Mouse (Mus musculus): ENCODE measurements around the gene Aldh4a1. TPM values are rescaled to one million over a fixed set of nuclear protein-coding genes. Genes with fewer than 3 reads are reported as not detected.

The Aldh4a1 gene
- total and polyA plus RNA-seq, 2 experiments from 2014 or later, result 26.6 to 43.3 TPM

DNA sequence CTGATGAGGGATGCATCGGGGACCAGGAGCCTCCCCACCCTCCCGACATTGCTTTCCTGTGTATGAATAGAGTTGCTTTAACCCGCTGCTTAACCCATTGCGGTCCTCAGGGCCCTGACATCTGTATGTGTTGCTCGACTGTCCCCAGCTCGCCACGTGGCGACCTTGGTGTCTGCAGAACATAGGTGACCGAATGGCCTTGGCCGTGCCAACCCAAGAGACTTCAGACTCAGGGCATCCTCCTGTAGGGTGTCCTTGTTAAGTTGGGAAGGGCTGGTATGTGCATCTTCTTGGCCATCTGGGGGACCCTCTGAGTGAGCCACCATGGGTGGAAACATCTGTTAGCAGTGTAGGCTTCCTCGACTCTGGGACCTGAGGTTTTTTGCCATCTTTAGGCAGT is 17.4 kb upstream of the Aldh4a1 start:
- 0 out of 2 replicates have a peak, but pooled peaks cover 6% of the 10 kb centered on the region for H3K4me1 ChIP-seq (ENCODE audit: insufficient read depth, low read length)
- no peaks in the 10 kb centered on the region for H3K27me3 ChIP-seq (ENCODE audit: insufficient read depth, low read length)
- H3K36me3 ChIP-seq (ENCODE audit: insufficient read depth, low read length), result peaks cover 10% of the 10 kb centered on the region; the same call in 1 of the 2 replicates
- no peaks in the 10 kb centered on the region for H3K9me3 ChIP-seq (ENCODE audit: low read length)
- no peak overlapping the region for H3K4me3 ChIP-seq (ENCODE audit: low read length)
- no peak overlapping the region for H3K27ac ChIP-seq
- DNase-seq (ENCODE audit: low spot score) (no peak), ATAC-seq (no peak)
- H3K4me2 ChIP-seq (ENCODE audit: low read depth, low read length), result no peak overlapping the region
- TF ChIP-seq CTCF (IDR thresholded peaks at IDR 0.05; ENCODE audit: low read depth), result no peak
- H3K9ac ChIP-seq (replicated peaks; ENCODE audit: low read length), result no peak overlapping the region
- 84% methylated on average over 11 of the region's 11 CpGs for WGBS

DNA sequence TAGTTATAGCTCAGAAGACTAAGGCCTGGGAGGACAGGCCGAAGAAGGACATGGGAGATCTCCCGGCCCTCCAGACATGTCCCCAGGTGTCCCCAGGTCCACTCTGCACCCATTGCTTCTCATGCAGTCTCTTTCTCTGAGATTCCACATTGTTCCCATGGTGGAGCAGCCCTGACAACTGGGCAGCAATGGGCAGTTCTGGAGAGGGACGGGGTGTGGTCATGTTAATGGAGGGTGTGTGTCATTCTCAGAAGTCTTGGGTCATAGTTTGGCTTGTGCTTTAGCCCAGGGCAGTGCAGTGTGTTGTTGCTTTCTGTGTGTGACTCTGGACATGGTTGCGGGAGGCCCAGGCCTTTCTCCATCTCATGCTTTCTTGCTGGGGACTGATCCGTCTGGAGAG is 15.9 kb upstream of the Aldh4a1 start:
- H3K27me3 ChIP-seq (ENCODE audit: insufficient read depth, low read length), result no peaks in the 10 kb centered on the region
- H3K27ac ChIP-seq, result no peak overlapping the region
- no peaks in the 10 kb centered on the region for H3K9me3 ChIP-seq (ENCODE audit: low read length)
- ATAC-seq, result no peak
- WGBS, result 95% methylated on average over 5 of the region's 5 CpGs
- no peak for TF ChIP-seq CTCF (IDR thresholded peaks at IDR 0.05; ENCODE audit: low read depth)
- no peak for DNase-seq (ENCODE audit: low spot score)
- no peak overlapping the region for H3K4me2 ChIP-seq (ENCODE audit: low read depth, low read length)
- no peak overlapping the region for H3K9ac ChIP-seq (replicated peaks; ENCODE audit: low read length)
- H3K4me3 ChIP-seq (ENCODE audit: low read length), result no peak overlapping the region
- H3K4me1 ChIP-seq (ENCODE audit: insufficient read depth, low read length), result peaks cover 11% of the 10 kb centered on the region; the same call in 1 of the 2 replicates
- peaks cover 13% of the 10 kb centered on the region; the same call in 1 of the 2 replicates for H3K36me3 ChIP-seq (ENCODE audit: insufficient read depth, low read length)

DNA sequence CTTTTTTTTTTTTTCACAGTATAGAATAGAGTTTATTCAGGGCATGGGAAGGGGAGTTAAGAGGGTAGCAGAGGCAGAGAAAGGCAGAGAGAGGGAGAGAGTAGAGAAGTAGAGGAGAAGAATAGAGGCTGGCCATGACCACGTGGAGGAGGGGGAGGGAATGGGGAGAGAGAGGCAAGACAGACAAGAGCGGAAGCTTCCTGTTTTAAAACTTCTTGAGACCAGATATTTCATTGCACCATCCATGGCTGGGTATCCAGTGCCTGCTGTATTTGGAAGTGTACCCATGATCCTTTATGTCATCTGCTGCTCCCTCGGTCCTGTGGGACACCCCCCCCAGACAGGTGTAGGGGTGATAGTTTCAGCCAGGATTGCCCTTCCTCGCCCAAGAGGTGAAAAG is 13.7 kb upstream of the Aldh4a1 start:
- TF ChIP-seq CTCF (IDR thresholded peaks at IDR 0.05; ENCODE audit: low read depth), result no peak
- H3K27ac ChIP-seq, result no peak overlapping the region
- H3K27me3 ChIP-seq (ENCODE audit: insufficient read depth, low read length), result no peaks in the 10 kb centered on the region
- no peak overlapping the region for H3K9ac ChIP-seq (replicated peaks; ENCODE audit: low read length)
- H3K9me3 ChIP-seq (ENCODE audit: low read length), result no peaks in the 10 kb centered on the region
- H3K4me2 ChIP-seq (ENCODE audit: low read depth, low read length), result no peak overlapping the region
- ATAC-seq (no peak), DNase-seq (ENCODE audit: low spot score) (no peak)
- 74% methylated on average over 4 of the region's 4 CpGs for WGBS
- no peak overlapping the region for H3K4me3 ChIP-seq (ENCODE audit: low read length)
- peaks cover 5% of the 10 kb centered on the region; the same call in 1 of the 2 replicates for H3K4me1 ChIP-seq (ENCODE audit: insufficient read depth, low read length)
- peaks cover 24% of the 10 kb centered on the region; the same call in 1 of the 2 replicates for H3K36me3 ChIP-seq (ENCODE audit: insufficient read depth, low read length)

DNA sequence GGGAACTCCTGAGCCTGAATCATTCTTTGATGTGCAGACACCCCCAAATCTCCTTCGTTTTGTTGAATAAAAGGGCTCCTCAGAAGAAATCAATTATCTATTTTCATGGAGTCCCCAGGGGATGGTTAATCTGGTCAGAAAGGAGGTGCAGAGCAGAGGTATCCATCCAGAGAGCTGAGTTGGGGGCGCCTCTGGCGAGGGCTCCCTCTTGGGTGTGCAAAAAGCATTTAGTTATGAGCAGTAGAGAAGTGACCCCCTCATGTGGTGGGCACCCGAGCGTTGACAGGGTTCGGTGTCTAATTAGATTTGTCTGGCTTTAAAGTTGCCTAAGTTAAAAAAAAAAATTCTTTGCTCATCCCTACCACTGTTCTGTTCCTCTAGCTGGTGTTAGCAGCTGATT is 11.7 kb upstream of the Aldh4a1 start:
- no peak overlapping the region for H3K9ac ChIP-seq (replicated peaks; ENCODE audit: low read length)
- H3K9me3 ChIP-seq (ENCODE audit: low read length), result no peaks in the 10 kb centered on the region
- H3K4me3 ChIP-seq (ENCODE audit: low read length), result no peak overlapping the region
- TF ChIP-seq CTCF (IDR thresholded peaks at IDR 0.05; ENCODE audit: low read depth), result no peak
- ATAC-seq (peak; percentile 28; the same call in 1 of the 2 replicates), DNase-seq (ENCODE audit: low spot score) (no peak)
- 40% methylated on average over 6 of the region's 6 CpGs for WGBS
- peaks cover 29% of the 10 kb centered on the region for H3K36me3 ChIP-seq (ENCODE audit: insufficient read depth, low read length)
- no peaks in the 10 kb centered on the region for H3K27me3 ChIP-seq (ENCODE audit: insufficient read depth, low read length)
- peaks cover 5% of the 10 kb centered on the region; the same call in 1 of the 2 replicates for H3K4me1 ChIP-seq (ENCODE audit: insufficient read depth, low read length)
- no peak overlapping the region; the same call in 1 of the 2 replicates for H3K27ac ChIP-seq
- no peak overlapping the region for H3K4me2 ChIP-seq (ENCODE audit: low read depth, low read length)

DNA sequence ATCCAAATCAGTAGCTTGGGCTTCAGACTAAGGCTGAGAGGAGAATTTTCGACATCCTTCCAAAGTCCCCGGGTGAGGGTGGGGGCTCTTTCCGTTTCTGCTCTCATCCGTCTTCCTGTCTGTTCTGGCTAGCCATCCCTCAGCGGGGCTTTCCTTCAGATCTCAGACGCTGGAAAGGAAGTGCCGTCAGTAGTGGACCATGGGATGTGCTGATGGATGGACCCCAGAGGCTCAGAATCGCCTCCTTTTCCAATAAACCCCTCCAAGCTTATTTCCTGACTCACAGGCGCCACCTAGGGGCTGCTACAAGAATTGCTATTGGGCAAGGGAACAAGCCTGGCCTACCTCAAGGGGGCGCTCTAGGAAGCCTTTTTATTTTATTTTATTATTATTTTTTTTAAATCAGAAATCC is 11.1 kb upstream of the Aldh4a1 start:
- Histone ChIP-seq H3K4me3 (ENCODE audit: low read length) (no peak overlapping the region), H3K4me2 (ENCODE audit: low read depth, low read length) (peak overlapping the region; percentile 46; the same call in 1 of the 2 replicates), H3K36me3 (ENCODE audit: insufficient read depth, low read length) (peaks cover 29% of the 10 kb centered on the region), H3K9me3 (ENCODE audit: low read length) (no peaks in the 10 kb centered on the region), H3K27me3 (ENCODE audit: insufficient read depth, low read length) (no peaks in the 10 kb centered on the region), H3K27ac (no peak overlapping the region), H3K9ac (replicated peaks; ENCODE audit: low read length) (no peak overlapping the region), H3K4me1 (ENCODE audit: insufficient read depth, low read length) (peaks cover 5% of the 10 kb centered on the region; the same call in 1 of the 2 replicates)
- ATAC-seq (peak; percentile 82), DNase-seq (ENCODE audit: low spot score) (peak; percentile 91)
- under 1% methylated on average over 10 of the region's 10 CpGs for WGBS
- TF ChIP-seq CTCF (IDR thresholded peaks at IDR 0.05; ENCODE audit: low read depth), result peak; percentile 98

DNA sequence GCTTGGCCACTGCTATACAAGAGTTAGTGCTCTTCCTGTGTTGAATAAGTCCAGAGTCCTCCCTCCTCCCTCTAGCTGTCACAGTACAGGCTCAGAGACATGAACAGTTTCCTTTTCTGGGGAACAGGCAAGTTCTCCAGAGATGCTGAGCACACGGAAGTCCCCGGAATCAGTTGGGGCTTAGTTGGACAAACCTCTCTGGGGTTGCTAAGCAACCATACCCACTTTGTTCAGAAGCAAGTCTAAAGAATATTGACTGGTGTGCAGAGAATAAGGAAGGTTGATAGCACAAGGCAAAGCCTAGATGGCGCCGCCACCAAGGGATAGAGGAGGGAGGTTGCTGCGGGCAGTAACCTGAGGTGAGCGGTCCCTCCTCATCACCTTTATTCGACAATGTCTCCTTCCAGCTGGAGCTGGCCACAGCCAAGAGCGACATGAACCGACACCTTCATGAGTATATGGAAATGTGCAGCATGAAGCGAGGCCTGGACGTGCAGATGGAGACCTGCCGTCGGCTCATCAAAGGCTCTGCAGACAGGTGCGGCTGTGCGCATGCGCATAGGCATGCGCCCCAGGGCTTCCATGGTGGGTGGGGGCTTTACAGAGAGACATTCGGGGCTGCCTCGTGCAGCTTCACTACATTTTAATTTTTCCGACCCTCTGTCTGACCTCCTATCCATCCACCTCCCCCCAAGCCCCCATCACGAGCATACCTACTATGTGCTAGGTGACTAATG is 8.0 kb upstream of the Aldh4a1 start:
- H3K4me3 ChIP-seq (ENCODE audit: low read length), result no peak overlapping the region
- no peaks in the 10 kb centered on the region for H3K27me3 ChIP-seq (ENCODE audit: insufficient read depth, low read length)
- H3K36me3 ChIP-seq (ENCODE audit: insufficient read depth, low read length), result peaks cover 33% of the 10 kb centered on the region
- peaks cover 5% of the 10 kb centered on the region; the same call in 1 of the 2 replicates for H3K4me1 ChIP-seq (ENCODE audit: insufficient read depth, low read length)
- 85% methylated on average over 21 of the region's 21 CpGs for WGBS
- no peak for ATAC-seq
- no peak overlapping the region for H3K4me2 ChIP-seq (ENCODE audit: low read depth, low read length)
- no peak overlapping the region for H3K9ac ChIP-seq (replicated peaks; ENCODE audit: low read length)
- no peak overlapping the region for H3K27ac ChIP-seq
- no peaks in the 10 kb centered on the region for H3K9me3 ChIP-seq (ENCODE audit: low read length)
- DNase-seq (ENCODE audit: low spot score), result peak; percentile 30
- no peak for TF ChIP-seq CTCF (IDR thresholded peaks at IDR 0.05; ENCODE audit: low read depth)
